Mouse (Mus musculus) lung, postnatal 0 days (tissue): ENCODE results near the gene Upb1.

Experiments used
- CTCF ChIP-seq: IDR thresholded peaks from 2 replicates; pipeline ENCODE4 v1.5.1; 2016; ENCODE audit warnings: antibody characterized with exemption, mild to moderate bottlenecking
- EP300 ChIP-seq: IDR thresholded peaks from 2 replicates; pipeline ENCODE4 v1.6.1; 2016; ENCODE audit warnings: antibody characterized with exemption, mild to moderate bottlenecking, control low read depth

DNA sequence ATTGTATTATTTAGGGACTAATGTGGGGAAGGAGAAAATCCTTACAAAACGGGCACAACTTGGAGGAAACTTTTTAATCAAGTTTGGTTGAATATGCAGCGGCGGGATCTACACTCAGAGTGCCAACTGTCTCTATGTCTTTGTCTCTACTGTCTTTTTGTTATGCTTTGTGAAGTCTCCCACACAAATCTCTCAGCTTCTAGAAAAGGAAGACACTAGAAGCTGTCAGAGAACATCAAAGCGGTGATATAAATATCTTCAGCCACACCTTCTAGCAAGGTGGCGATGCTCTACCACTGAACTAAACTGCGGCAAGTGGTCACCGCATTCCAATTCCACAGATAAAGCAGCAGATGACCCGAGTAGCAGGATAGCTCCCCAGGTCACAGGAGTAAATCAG, 5.0 kb downstream of the Upb1 start:
- TF ChIP-seq EP300 = no peak
- TF ChIP-seq CTCF = no peak
